Mouse (Mus musculus) cerebral cortex, adult 2 months (tissue): Measurements from ENCODE around the gene Srp54c.

Source experiments
- WGBS: fragments of 180-500 bp; shearing (Covaris S2); methylation state at CpG from one replicate; pipeline ENCODE4 v1.1.7; 2018; 5-methylcytosine and 5-hydroxymethylcytosine counted together

The Srp54c gene

DNA sequence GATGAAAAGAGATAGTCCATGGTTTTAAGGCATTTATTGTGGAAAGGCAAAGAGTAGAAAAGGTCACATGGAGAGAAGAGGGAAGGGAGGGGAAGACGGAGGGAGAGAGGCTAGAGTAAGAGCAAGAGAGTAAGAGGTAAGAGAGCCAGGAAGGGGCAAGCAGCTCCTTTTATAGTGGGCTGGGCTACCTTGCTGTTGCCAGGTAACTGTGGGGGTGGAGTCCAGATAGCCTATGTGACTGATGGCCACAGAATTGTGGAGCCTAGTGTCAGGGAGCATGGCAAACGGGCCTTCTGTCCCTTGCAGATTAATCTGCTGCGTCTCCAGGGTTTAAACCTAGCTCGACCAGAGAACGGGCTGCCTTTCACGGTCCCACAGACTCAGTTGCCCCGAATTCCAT, 81.9 kb downstream of the Srp54c start:
- WGBS, result 94% methylated on average over 7 of the region's 7 CpGs
